Mouse (Mus musculus) left cerebral cortex, adult 18-20 months (tissue): ENCODE results near the gene BC025446. TPM values are rescaled to one million over a fixed set of nuclear protein-coding genes. Genes with fewer than 3 reads are reported as not detected.

Experiments used
- DNase-seq, 2 experiments: peaks; one replicate each; pipeline ENCODE4 v3.0.0; 2021 to 2022; ENCODE audit warnings: low spot score in 2 of 2, mixed read lengths in 1 of 2
- long read RNA-seq, 2 experiments: library from polyadenylated mRNA; stranded (forward); transcript quantifications; one replicate each; pipeline ENCODE4 v2.0.0; 2021
- total RNA-seq, 2 experiments: library from RNA; stranded (reverse); gene quantifications; 2 replicates each; pipeline ENCODE4 v1.2.3; 2021

The BC025446 gene
- not detected for total RNA-seq
- long read RNA-seq, experiment 1, result 0 reads
- long read RNA-seq, experiment 2, result 0 reads

DNA sequence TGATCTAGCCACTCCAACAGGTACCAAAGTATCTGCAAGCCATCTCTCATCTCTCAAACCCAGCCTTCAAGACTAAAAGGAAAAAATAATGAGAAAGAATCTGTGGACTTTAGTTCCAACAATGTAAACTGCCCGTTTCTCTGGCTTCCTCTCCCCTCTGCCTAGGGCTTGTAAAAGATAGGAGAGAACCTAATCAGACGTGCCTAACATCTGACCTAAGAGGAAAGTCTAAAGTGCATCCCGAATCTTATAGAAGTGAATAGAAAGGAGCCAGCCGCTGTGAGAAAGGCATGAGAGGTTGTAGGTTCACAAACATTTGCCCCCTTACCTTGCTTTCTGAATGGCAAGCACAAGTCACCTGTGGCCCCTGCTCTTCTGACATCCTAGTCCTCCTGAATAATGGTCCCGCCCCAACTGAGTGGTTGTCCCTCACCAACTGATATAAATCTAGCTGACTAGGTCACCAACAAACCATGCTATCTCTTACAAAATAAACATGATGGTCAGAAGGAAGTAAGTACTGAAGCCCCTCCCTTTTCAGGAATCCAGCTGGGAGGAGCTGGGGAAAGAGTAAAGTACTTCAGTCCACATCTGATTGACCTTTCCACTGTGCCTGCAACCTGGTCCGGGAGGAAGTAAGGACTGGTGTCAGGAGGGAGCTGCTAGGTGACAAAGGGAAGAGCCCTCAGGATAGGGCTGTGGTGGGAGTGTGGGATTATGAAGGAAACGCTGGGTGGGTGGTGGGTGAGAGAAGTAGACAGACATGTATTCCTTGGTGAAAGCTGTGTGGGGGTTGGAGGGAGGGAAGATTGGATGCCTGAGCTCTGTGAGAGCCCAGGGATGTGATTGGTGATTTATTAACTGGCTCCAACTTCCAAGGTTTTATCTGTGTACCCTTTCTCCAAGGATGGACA is at the start of gene BC025446:
Gene BC025446, plus strand, starts transcription at position 599 of the 914 bp plus-strand sequence.
- DNase-seq, result no peak

GRCm38 (mm10) chr15:75175506-75175905 is 40.7 kb upstream of the BC025446 start:
- DNase-seq, result peak; percentile 31 to 52

DNA sequence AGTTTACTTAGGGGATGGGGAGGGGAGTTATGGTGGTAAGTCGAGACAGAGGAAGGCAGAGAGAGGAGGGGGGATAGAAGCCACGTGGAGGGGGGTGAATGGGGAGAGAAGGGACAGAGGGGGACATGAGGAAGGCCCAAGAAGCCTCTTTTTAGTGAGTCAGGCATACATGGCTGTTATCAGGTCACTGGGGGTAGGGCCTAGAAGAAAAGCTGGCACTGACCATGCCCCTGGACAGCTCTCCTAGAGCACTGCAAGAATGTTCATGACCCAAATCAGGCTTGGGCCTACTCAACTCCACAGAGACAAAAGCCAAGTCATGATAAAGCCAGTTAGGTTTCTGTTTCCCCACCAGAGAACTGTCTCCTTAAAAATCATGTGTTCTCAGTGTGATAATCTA is 29.9 kb upstream of the BC025446 start:
- DNase-seq, result no peak

- peak in 1 of 2 experiments; percentile 3 for DNase-seq
These were observed 27.1 kb upstream of the BC025446 start for GRCm38 (mm10) chr15:75189116-75189515.

DNA sequence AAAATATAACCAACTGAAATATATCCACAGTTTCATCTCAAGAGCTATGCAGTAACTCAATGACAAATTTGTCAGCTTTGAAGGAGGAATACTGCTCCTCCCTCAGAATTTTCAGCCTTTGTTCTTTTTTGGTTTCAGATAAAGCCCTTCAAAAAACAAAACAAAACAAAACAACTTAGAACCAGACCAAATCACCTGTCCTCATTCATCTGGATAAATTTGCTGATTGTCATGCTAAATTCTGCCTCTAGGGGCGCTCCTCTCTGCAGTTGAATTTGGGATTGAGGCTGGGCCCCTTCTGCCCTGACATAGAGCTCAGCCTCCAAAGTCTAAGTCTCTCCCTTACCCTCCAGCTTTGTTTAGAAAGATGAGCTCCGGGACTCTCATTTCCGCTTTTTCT is 25.6 kb upstream of the BC025446 start:
- peak in 1 of 2 experiments; percentile 2 for DNase-seq

GRCm38 (mm10) chr15:75216831-75217230 is 655 bp downstream of the BC025446 start:
- DNase-seq, result no peak

DNA sequence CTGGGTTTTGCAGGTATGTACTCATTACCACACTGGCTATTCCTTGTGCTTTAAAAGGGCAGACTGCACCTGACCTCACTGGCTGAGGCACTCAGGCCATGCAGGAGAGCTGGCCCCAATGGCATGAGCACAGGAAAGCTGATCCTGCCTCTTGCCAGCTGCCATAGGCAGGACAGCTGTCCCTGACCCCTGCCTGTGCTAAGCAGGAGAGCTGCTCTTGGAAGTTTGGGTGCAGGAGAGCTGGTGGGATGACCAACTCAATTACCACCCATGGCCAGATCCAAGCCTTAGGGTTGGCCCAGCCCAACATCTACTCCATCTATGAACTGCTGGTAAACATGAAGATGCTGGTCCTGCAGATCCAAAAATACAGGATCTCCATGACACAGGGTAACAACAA is 5.8 kb downstream of the BC025446 start:
- DNase-seq, result no peak

DNA sequence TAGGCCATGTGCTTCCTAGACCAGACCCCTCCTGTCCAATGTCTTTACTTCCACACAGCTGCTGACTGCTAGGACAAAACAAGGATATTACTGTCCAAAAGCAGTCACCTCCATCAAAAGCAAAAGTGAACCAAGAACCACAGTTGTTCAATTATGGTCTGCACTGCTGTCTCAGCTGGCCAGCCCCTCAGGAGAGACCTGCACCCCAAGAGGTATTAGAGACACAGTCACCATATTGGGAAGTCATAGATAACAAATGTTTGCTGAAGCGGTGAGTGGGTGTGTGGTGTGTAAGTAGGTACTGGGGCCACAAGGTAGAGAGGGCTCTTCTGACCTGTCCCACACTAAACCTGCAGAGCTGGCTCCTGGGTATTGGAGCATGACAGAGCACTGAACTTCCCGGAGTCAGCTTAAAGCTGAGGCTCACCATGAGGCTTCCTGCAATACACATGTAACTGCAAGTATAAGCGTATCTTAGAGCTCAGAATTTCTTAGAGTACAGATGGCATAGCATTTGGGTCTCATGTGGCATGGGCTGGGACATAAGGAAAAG is 21.6 kb downstream of the BC025446 start:
- no peak for DNase-seq

- DNase-seq, result no peak
These were observed 24.4 kb downstream of the BC025446 start for GRCm38 (mm10) chr15:75240558-75240957.

GRCm38 (mm10) chr15:75242756-75243640 is 26.8 kb downstream of the BC025446 start:
- no peak for DNase-seq

DNA sequence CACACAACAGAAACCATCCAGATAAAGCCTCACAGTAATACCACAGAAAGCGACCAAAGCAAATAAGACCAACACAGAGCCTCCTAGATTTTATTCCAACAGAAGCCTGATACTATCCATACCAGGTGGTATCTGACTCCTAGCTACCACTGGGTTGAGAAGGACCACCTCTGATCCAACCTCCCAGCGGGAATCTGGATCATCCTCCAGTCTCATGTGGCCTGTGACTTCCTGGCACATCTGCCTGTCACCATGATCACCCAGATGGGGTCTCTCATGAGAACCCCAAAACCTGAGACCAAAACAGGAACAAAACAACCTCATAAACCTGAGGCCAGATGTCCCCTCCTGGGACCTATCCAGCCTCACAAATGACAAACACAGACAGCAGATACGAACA is 38.5 kb downstream of the BC025446 start:
- no peak for DNase-seq

GRCm38 (mm10) chr15:75265863-75266262 is 49.7 kb downstream of the BC025446 start:
- no peak for DNase-seq

- no peak for DNase-seq
These were observed 50.5 kb downstream of the BC025446 start for GRCm38 (mm10) chr15:75266626-75267025.

DNA sequence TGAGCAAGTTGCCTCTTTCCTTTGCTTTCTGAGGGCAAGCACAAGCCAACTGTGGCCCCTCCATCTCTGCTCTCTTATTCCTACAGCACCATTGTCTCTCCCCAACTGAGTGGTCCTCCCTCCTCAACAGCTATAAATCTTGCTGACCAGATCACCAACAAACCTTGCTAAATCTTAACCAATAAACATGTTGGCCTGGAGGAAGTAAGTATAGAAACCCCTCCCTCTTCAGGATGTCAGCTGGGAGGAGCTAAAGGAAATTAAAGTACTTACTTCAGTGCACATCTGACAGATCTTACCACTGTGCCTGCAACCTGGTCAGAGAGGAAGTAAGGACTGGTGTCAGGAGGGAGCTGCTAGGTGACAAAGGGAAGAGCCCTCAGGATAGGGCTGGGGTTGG is 51.9 kb downstream of the BC025446 start, which contains the start of gene Ly6f:
Gene Ly6f, plus strand, starts transcription at position 301 of the 400 bp plus-strand sequence.
- no peak for DNase-seq

DNA sequence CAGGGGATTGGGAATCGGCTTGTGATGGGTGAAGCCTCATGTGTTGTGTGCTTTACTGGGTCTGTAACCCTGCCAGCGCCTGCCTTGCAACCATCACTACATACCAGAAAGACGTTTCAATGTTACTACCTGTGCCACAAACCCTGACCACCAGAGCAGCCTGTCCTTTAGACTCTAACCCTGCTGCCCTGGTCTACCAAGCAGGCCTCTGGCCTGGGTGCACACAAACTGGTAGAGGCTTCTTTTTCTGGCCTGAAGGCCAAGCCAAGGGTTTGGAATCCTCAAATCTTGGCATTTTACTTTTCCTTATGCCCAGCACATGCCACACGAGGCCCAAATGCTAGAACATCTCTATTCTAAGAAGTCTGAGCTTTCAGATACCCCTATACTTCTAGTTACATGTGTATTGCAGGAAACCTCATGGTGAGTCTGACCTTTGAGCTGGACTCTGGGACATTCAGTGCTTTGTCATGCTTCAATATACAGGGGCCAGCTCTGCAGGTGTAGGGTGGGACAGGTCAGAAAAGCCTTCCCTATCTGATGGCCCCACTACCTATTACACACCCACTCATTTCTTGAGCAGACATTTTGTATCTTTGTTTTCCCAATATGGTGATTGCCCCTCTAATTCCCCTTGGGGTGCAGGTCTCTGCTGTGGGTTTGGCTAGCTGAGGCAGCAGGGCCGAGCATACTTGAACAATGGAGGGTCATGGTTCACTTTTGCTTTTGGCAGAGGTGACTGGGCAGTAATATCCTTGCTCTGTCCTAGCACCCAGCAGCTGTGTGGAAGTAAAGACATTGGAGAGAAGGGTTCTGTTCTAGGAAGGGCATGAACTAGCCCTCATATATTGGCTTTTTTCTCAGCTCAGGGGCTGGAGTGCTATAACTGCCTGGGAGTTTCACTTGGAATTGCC is 53.0 kb downstream of the BC025446 start:
- DNase-seq, result no peak

DNA sequence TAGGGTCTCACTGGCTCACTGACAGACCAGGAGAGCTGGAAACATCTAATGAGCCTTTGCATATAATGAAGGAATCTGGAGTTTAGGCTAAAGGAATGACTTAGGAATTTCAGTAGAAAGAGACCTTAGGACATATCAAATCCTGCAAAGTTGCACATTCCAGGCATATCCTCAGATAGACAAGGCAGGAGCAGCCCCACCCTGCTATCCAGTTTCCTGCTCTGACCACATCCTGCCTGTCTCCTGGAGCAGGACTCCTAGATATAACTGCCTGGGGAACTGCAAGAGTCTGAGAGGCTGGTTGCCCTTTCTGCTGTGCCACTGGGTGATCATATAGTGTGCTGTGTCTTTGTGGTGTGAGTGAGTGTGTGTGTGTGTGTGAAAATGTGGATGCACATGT is 54.0 kb downstream of the BC025446 start:
- no peak for DNase-seq

DNA sequence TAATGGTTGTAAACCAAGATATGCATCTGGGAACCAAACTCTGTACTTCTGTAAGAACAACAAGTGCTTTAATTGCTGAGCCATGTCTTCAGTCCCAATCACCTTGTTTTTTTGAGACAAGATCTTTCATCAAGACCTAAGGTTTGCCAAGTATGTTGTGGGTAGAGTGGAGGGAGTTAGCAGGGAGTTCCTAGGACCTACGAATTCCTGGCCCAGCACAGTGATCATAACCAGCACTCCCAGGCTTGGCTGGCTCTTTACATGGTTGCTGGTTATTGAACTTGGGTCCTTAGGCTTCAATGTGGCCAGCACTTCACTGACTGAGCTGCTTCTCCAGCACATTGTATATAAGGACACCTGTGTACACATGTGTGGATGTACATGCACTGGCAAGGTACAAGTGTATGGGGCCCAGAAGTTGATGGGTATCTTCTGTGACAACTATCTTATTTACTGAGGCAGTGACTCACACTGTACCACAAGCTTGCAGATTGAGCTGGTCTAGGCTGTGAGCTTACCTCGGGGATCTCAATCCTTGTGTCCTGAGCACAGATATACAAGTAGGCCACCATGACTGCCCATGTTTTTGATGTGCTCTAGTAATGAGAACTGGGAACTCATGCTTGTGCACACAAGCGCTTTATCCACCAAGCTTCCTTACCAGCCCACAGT is 54.7 kb downstream of the BC025446 start:
- DNase-seq, result no peak

DNA sequence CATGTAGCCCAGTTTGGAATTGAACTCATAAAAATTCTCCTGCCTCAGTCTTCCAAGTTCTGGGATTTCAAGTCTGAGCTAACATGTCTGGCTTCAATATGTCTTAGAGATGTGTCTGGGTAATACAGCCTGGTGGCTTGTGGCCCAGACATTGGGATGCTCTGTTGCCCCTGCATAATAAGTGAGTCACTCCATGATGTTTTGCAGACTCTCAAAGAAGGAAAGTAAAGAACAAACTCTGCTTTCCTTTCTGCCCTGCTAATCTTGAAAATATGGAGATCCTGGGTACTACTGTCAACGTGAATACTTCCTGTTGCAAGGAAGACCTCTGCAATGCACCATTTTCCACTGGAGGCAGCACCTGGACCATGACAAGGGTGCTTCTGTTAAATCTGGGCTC is 55.2 kb downstream of the BC025446 start:
- no peak for DNase-seq

GRCm38 (mm10) chr15:75271891-75272290 is 55.7 kb downstream of the BC025446 start:
- no peak for DNase-seq
